Mouse (Mus musculus): Measurements from ENCODE around the gene Tcaf3.

DNA sequence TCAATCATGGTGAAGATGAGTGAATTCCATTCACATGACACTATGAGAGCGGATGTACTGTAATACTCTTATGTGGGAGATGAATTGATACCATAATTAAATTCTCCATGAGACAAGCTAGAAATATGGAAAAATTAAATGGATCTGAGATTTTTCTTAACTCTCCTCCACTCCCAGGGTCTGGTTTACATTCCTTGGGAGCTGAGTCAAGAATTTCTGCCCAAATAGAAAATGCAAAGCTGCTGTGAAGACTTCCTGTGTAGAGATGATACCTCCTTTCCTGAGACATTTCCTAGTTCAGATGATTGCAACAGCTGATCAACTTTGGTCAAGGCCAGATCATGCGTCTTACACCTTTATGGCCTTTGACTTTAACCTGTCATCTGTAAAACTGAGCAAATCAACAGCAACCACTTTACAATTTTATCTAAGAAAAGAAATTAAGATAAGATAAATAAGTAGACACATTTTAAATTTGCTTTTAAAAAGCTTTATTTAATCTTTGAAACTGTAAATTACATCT is 31.4 kb downstream of the Tcaf3 start:
- no peak for TF ChIP-seq POU5F1 (IDR thresholded peaks at IDR 0.05; ENCODE audit: borderline replicate concordance, low read length)
- no peak for TF ChIP-seq CTCF (conservative IDR thresholded peaks at IDR 0.05; ENCODE audit: low read length)
- TF ChIP-seq NANOG (IDR thresholded peaks at IDR 0.05; ENCODE audit: borderline replicate concordance, low read length): no peak
